Mouse (Mus musculus): ENCODE measurements around the gene P2ry4. TPM values are rescaled to one million over a fixed set of nuclear protein-coding genes. Genes with fewer than 3 reads are reported as not detected.

Gene P2ry4
- total RNA-seq (2021): under 1 TPM in 1 of 2 experiments, not detected in 1; 0.05 TPM
- long read RNA-seq, experiment 1: 0 reads
- long read RNA-seq, experiment 2: 0 reads

DNA sequence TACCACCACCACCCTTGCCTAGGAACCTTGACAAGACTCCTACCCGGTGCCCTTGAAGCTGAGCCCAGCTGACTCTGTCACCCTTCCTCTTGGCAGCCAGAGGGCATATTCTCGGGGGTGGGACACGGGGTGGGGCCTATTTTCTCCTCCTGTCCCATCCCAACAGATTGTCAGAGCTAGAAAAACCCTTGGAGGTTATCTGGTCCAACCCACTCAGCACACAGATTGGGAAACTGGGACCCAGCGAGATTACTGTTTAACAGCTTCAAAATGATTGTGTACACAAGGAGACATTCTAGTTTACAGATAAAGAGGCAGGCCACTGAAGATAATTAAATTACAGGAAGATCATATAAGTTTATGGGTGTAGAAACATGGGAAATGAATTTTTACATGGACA is at the start of gene P2ry4:
TSS of gene P2ry4 (minus strand) at position 79 of the 400 bp plus-strand sequence.
- no peak for DNase-seq (ENCODE audit: low spot score)

- no peak for DNase-seq (ENCODE audit: low spot score)
Measured at GRCm38 (mm10) chrX:100638477-100638876, 43.8 kb upstream of the P2ry4 start.

GRCm38 (mm10) chrX:100629076-100629475 is 34.4 kb upstream of the P2ry4 start:
- no peak for DNase-seq (ENCODE audit: low spot score)

DNA sequence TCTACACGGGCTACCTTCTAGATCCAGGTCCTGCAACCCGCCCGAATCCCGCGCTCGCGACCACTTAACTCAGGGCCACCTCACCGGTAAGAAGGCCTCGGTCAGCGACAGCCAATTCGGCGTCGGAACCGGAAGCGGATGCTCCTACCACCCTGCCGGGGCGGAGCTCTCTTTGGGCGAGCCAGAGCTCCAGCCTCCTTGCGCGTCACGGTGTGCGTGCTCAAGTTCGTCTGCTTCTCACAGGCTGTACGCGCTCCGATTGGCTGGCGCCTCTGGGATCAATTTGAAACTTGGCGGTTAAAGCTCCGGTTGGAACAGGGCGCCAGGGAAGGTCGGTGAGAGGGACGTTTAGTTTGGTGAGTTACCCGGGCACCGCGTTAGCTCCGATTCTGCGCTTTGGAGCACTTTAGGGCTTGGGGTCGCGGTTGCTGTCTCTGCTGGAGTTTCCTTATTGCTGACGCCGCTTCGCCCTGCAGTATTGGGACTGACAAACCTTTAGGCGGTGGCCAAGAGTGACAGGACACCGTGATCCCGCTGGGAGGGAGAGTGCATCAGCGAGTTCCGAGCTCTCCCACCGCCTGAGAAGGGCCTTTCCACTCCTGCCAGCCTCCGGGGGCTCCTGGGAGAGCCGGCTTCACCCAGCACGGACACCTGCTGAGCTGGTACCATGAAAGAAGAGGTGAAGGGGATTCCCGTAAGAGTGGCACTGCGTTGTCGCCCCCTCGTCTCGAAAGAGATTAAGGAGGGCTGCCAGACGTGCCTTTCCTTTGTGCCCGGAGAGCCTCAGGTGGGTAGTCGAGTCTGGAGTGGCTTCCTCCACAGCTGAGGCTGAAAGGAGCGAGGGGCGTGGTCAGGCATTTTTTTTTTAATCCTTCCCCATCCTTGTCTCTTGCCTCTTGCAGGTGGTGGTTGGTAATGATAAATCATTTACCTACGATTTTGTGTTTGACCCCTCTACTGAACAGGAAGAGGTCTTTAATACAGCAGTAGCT is 31.4 kb upstream of the P2ry4 start, which contains the start of gene Pdzd11:
TSS of gene Pdzd11 (minus strand) at position 767 of the 992 bp plus-strand sequence.
- DNase-seq (ENCODE audit: low spot score): peak; percentile 86

DNA sequence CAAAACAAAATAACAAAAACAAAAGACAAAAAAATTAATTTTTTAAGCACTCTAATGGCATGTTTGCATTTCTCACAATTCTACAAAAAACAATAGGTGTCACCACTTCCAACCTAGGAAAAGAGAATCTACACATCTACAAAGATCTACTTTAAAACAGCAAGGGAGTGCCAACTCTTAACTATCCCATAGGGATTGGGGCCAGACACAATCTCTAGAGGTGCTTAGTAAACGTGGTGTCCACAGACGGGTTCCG is 30.8 kb upstream of the P2ry4 start, which contains the start of gene Kif4:
TSS of gene Kif4 (plus strand) at position 192 of the 256 bp plus-strand sequence.
- DNase-seq (ENCODE audit: low spot score): no peak

- no peak for DNase-seq (ENCODE audit: low spot score)
Measured at GRCm38 (mm10) chrX:100625146-100625545, 30.5 kb upstream of the P2ry4 start.

GRCm38 (mm10) chrX:100624242-100624641 is 29.6 kb upstream of the P2ry4 start:
- DNase-seq (ENCODE audit: low spot score): no peak

GRCm38 (mm10) chrX:100621366-100621765 is 26.7 kb upstream of the P2ry4 start:
- DNase-seq (ENCODE audit: low spot score): no peak

DNA sequence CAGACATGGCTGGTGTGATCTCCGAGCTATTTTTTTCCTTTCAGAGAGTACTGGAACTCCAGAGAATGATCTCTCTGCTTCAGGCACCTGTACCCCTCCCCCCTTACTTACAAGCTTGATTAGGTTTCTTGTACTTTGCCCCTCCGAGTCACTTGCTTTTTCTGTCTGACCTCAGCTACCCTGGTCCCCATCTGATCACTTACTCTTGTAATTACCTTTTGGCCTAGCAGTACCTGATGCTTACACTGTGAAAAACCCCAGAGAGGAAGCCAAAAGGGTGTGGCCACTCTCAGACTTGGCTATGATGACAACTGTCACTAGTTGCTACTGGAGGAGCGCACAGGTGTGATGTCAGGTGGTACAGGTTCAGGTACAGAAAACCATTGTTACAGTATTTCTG is 23.8 kb upstream of the P2ry4 start:
- DNase-seq (ENCODE audit: low spot score): no peak

GRCm38 (mm10) chrX:100605314-100605713 is 10.6 kb upstream of the P2ry4 start, which contains the start of gene Arr3:
Gene Arr3, plus strand, starts transcription at chrX:100605497.
- DNase-seq (ENCODE audit: low spot score): no peak

DNA sequence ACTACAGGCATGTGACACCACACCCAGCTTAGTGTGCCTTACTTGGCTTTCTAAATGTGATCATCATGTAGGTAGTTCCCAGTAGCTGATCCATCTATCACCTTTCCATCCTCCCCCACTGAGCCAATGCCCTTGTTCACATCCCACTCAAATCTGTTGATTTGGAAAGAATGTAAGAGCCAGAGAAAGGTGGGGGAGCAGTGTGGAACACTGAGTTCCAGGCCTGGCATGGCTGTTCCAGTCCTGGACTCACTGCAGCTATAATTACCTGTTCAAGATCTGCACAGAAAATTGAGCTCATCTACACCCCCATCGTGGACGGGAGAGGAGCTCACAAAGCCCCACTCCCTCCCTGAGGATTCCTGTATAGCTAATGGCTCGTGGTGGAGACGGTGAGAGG is 5.1 kb upstream of the P2ry4 start:
- no peak for DNase-seq (ENCODE audit: low spot score)

DNA sequence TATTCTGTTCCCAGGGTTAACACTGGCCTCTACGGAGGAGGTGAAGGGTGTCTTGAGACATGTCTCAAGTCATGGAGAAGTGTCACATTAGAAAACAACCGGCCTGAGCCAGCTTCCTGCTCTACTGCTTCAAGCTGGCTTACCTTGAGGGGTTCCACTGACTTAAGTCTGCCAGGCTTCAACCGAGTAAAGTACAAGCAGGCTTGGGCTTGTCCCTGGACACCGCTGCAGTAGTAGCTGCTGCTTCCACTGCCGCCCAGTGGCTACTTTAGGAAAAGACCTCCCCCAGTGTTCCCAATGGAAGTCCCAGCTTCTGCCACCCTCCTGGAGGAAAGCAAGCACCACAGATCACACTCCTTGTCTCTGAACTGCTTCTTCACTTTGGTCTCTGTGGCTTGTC is 2.8 kb upstream of the P2ry4 start:
- no peak for DNase-seq (ENCODE audit: low spot score)

DNA sequence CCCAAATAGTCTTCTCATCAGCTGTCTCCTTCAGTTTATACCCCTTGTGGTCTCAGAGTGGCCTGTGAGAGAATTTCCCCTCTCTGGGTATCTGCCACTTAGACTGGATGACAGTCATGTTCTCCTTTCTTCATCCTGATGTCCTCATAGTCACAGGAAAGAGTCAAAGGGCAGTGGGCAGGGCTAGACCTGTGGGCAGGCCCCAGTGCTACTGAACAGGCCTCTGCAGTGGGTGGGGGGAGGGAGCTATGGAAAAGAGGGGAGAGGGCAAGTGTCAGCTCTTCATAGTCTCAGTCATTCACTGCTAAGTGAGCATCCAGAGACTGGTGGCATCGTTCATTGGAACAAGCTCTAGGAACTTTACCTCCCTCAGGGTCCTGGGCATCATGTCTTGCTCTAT is 22.7 kb downstream of the P2ry4 start, which contains the start of gene Awat1:
TSS of gene Awat1 (plus strand) at position 301 of the 400 bp plus-strand sequence.
- DNase-seq (ENCODE audit: low spot score): no peak

DNA sequence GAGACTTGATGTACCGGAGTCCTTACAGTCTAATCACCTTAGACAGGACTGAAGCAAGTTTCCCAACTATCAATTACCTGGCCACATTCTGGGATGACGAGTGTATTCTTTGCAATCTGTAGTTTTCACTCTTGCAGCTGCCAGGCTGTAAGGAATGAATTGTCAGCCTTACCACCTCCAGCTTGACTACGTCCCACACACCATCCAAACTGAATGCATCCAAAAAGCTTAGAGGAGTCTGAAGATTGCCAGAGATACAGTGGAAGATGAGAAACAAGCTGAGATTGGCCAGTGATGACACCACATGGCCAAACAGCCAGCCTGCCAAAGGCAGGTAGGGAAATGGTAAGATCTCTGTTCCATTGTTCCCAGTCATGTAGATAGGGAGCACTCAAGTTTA is 29.0 kb downstream of the P2ry4 start:
- DNase-seq (ENCODE audit: low spot score): no peak

DNA sequence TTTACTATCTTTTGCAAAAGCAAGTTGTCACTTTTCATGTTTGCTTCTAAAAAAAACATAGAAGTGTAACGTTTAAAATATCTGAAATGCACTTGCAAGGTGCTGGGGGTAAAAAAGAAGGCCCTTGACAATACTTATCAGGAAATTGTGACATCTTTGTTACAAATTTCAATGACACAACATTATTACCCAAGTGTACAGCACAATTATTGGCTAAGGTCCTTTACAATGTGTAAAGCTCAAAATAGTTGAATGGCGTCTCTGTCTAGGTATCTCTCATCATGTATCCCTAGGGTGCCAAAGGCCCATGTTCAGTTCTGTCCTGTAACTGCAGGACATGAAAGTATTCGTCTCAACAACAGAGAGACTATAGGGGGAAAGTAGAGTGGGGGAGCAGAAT is 38.6 kb downstream of the P2ry4 start:
- no peak for DNase-seq (ENCODE audit: low spot score)

Other genes with a start within 250 kb of the P2ry4 start
- not detected for gene Otud6a, start 165.9 kb downstream of the P2ry4 start, total RNA-seq (2021)
- under 1 TPM; 0.14 to 0.24 TPM for gene Awat2, start 152.2 kb downstream of the P2ry4 start, total RNA-seq (2021)
- 10 to 100 TPM; 34.2 to 40.6 TPM for gene Igbp1, start 100.6 kb downstream of the P2ry4 start, total RNA-seq (2021)
- gene Dgat2l6, start 70.0 kb downstream of the P2ry4 start, total RNA-seq (2021): under 1 TPM; 0.30 to 0.62 TPM
- gene Awat1, start 22.6 kb downstream of the P2ry4 start, total RNA-seq (2021): not detected
- not detected for gene Arr3, start 10.6 kb upstream of the P2ry4 start, total RNA-seq (2021)
- gene Kif4, start 30.9 kb upstream of the P2ry4 start, total RNA-seq (2021): under 1 TPM in 1 of 2 experiments, not detected in 1; 0.12 TPM
- gene Pdzd11, start 31.7 kb upstream of the P2ry4 start, total RNA-seq (2021): 10 to 100 TPM; 10.8 to 11.4 TPM
- not detected for gene Gdpd2, start 135.0 kb upstream of the P2ry4 start, total RNA-seq (2021)
- gene Dlg3, start 172.9 kb upstream of the P2ry4 start, total RNA-seq (2021): 1 to 10 TPM; 1.1 to 1.9 TPM

Measured in gastrocnemius, adult 18-20 months (tissue).